Mouse (Mus musculus): ENCODE data around the gene Orm3.
A peak's percentile ranks its signal among the peaks of the same experiment; 100 is the strongest.
"Not testable (repeated sequence)": the region's sequence is repeated elsewhere in the genome, so short reads cannot be mapped to it uniquely, and the experiment has no call there.

Gene Orm3

GRCm38 (mm10) chr4:63355877-63356665 is at the start of gene Orm3:
Orm3 (plus strand) TSS chr4:63356162.
- no peak for DNase-seq (ENCODE audit: low read depth, low spot score)

DNA sequence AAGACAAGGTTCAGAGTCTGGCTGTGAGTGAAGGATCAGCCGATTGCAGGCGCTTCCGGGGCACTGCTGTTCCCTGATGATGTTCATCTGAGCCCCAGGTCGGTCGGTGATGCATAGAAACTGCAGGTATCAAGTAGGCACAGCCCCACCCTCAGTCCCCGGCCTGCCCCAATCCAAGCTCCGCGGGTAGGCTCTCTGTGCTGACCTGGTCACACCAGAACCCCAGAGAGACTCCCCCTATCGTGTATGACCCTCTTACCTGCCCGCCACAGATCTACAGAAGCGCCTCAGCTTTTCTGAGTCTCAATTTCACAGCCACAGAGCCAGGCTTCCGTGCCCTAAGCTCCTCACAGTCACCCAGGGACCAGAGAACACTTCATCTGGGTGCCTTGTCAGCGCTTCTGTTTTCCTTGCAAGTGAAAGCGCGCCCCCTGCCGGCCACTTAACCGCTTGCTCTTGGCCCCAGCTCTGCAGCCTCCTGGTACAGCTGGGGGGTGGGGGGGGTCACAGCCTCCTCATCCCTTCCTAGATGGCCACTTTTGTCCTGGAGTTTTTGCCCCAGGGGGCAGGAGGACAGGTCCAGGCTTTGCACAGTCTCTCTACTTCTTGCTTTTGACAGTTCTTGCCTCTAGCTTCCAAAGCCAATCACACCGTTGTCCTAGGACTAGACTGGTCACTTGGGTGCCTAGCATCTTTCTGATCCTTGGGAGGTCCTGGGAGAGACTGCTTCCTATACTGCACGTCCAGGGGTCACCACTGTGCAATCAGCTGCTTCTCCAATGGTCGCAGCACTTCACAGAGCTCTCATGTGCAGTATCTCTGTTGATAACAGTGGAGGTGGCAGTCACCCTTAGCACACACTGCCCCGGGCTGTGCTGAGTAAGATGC is 48.5 kb upstream of the Orm3 start:
- DNase-seq (ENCODE audit: low read depth, low spot score): peak; percentile 35

DNA sequence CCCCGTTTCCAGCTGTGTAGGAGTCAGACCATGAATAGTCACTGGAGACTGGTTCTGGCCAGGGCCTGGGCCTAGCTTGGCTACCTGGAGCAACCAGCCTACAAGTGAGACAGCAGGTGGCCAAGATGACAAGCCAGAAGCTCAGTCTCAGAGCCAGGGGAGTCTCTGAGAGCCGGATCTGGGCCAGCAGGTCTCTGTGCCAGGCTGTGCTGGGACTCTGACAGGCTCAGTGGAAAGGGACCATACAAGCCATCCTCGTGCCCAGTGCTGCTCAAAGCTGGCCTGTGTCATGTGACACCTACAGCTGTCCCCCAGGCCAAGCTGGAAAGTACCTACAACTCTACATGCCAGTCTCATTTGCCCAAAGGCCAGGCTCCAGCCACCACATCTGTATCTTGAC is 47.6 kb upstream of the Orm3 start:
- DNase-seq (ENCODE audit: low read depth, low spot score): no peak

GRCm38 (mm10) chr4:63310247-63310855 is 45.6 kb upstream of the Orm3 start:
- DNase-seq (ENCODE audit: low read depth, low spot score): no peak

DNA sequence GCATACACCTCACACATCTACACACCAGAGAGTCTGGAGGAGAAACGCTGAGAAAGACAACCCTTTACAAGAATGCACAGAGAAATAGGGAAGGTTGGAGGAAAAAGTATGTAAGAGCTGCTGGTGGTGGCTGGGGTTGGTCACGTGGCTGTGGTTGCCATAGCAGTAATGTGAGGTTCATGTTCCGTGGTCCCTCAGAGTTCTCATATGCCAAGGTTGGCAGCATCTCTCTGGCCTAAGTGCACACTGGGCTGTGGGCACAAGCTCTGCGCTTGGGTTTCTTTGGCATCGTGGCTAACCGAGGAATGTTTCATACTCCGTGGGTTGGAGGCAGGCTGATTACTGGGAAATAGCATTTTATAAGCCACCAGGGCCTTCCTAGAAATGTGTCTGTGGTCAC is 44.5 kb upstream of the Orm3 start:
- DNase-seq (ENCODE audit: low read depth, low spot score): no peak

DNA sequence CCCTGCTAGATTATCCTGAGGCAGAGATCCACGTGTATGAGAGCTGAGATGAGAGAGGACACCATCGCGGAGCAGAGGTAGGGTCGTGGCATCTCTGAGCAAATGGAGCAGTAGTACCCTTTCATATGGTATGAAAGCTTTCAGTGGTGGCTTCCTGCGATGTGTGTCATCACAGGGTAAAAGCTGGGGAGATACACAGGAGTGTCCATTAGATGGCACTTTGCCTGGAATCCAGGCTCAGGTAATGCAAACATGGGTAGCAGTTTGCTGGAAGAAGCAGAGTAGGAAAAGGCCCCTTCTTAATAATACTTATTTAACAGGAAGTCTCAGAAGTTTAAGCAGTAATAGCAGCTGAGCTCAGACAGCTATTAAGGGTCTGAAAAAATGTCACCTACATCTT is 41.9 kb upstream of the Orm3 start:
- DNase-seq (ENCODE audit: low read depth, low spot score): no peak

- no peak for DNase-seq (ENCODE audit: low read depth, low spot score)
Observed at GRCm38 (mm10) chr4:63316076-63316746, 39.8 kb upstream of the Orm3 start.

DNA sequence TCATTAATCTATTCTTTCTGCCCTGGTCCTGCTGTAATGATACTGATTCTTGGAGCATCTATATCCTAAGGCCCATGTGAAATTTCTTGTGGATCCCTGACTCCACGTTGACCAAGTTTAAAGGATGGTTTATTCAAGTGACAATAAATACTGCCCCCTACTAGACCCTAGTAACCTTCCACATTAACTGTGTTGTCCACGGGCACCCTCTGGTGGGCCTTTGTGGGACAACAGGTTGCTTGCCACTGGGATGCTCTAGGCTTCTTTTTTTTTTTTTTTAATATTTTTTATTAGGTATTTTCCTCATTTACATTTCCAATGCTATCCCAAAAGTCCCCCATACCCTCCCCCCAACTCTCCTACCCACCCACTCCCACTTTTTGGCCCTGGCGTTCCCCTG is 36.4 kb upstream of the Orm3 start:
- DNase-seq (ENCODE audit: low read depth, low spot score): not testable (repeated sequence)

- no peak for DNase-seq (ENCODE audit: low read depth, low spot score)
Observed at GRCm38 (mm10) chr4:63323275-63323815, 32.6 kb upstream of the Orm3 start.

DNA sequence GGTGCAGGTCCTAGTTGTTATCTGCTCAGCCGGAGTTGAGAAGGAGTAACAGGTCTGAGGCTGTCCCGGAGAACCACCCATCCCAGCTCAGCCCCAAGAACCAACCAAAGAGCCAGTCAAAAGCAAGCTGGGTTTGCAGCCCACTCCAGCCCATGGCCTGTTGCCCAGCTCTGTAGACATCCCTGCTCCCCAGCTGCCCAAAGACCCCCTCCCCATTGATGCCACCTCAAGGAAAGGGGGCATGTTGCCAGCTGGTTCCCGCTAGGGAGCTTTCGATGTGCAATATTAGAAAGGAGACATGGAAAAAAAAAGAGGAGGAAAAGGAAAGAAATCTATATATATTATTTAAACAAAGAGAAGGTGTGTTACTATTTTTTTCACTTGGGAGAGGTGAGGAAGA is 22.6 kb upstream of the Orm3 start:
- no peak for DNase-seq (ENCODE audit: low read depth, low spot score)

DNA sequence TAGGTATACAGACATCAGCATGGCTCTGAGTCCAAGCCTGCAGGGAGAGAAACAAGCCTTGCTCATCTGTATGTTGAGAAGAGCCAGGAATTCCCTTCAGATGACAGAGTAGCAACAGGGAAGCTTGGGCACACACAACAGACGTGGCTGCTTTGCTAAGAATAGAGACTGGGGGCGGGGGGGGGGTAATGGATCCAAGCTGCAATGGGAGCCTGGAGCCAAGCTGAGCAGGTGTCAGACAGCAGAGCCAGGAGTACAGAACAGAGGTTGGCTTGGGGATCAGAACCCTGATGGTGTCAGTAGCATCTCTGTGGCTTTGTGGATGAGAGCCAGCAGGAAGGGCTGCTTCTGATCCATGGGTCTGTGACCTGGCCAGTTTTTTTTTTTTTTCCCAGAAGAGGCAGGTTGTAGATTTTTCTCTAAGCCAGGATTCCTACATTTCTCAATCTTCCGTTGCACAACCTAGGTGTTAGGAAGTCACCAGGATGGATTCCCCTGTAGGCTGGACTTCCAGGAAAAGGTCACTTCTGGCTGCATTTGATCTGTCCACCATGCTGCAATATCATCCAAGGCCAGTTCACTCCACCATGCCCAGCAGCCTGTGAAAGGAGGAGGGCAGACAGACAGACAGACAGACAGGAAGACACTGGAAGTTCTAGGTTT is 17.4 kb upstream of the Orm3 start:
- no peak for DNase-seq (ENCODE audit: low read depth, low spot score)

DNA sequence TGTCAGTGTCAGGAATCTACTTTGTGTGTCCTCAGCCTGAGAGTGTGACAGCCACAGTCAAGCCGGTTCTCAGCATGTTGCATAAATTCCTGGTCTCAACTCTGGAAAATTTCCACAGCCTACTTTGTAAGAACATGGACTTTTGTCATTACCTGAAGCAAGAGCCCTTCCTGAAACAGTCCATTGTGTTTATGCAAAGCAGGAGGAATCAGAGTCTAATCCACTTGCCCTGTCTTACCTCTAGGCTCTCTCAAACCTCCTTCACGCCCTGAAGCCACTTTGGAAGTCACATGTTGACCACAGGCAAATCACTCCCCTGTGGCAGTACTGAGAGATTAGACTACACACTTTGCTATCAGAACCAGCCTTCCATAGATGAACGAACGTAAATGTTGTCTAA is 13.5 kb upstream of the Orm3 start:
- DNase-seq (ENCODE audit: low read depth, low spot score): no peak

DNA sequence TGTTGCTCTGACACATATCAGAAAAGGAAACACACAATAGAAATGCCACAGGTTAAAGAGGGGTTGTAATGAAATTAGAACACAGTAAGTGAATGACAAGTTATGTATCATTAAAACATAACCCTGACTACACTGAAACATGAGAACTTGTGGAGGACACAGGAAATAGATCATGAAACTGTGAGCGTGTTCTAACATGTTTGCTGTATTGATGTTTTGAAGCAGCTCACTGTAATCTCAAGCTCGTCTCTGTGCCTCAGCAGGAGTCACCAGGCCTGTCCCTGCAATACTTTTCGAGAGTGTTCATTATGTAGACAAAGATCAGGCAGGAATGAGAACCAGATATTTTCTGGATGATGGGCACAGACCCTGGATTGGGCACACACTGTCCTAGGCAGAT is 12.4 kb upstream of the Orm3 start:
- DNase-seq (ENCODE audit: low read depth, low spot score): no peak

- no peak for DNase-seq (ENCODE audit: low read depth, low spot score)
Observed at GRCm38 (mm10) chr4:63344295-63344694, 11.7 kb upstream of the Orm3 start, which contains the start of gene Orm1. Orm1 (plus strand) TSS chr4:63344560.

DNA sequence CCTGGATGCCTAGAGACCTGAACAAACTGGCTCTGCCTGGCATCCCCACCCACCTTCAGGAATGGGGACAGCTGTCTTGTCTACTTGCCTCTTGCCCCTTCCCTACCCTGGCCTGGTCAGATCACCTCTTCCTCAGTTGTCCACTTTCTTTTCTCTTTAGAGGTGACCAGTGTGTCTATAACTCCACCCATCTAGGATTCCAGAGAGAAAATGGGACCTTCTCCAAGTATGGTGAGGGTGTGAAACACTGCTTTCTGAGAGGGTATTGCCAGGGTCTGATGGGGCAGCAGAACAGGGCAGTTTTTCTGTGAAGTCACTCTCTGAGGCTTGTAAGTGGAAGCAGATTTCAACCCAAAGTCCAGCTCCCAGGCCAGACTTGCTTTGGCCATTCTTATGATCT is 10.7 kb upstream of the Orm3 start:
- DNase-seq (ENCODE audit: low read depth, low spot score): no peak

DNA sequence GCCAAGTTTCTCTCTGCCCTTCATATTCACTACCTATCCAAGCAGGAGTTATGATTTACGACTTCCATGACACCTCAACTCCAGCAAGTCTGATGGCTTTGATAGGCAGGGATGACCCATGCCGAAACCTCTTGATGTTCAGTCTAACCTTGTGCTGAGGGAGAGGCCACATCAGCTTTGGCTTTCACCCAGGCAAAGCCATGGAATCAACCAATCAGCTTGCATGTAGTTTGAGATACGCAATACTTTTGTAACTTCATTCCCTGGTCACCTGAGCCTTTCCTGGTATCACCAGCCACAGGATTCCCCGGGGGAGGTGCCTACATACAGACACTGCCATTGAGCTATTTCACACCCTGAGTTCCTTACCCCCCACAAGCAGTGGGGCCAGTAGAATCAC is 9.3 kb upstream of the Orm3 start:
- DNase-seq (ENCODE audit: low read depth, low spot score): no peak

GRCm38 (mm10) chr4:63348524-63348923 is 7.4 kb upstream of the Orm3 start:
- DNase-seq (ENCODE audit: low read depth, low spot score): no peak

DNA sequence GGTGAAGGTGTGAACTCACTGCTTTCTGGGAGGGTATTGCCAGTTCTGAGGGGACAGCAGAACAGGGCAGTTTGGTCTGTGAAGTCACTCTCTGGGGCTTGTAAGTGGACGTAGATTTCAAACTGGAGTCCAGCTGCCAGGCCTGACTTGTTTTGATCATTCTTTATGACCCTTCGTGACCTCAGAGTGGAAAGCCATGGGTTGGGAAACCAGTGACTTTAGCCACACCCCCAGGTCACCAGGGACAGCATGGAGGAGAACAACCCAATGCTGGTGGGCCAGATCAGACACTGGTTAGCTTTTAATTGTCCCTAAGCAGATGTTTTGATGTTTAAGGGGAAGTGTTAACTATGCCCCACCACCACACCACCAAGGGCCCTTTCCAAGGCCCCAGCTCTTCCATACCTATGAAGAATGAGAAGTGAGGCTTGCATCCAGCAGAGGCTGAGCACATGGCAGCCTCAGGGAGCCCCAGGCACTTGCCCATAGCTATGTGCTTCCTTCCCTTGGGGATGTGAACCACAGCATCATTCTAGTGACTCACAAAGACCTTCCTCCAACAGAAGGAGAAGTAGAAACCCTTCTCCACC is 1.1 kb downstream of the Orm3 start:
- no peak for DNase-seq (ENCODE audit: low read depth, low spot score)

GRCm38 (mm10) chr4:63359861-63360260 is 3.9 kb downstream of the Orm3 start:
- DNase-seq (ENCODE audit: low read depth, low spot score): no peak

GRCm38 (mm10) chr4:63362150-63362549 is 6.2 kb downstream of the Orm3 start, which contains the start of gene Orm2:
Orm2 (plus strand) TSS chr4:63362449.
- DNase-seq (ENCODE audit: low read depth, low spot score): no peak

- DNase-seq (ENCODE audit: low read depth, low spot score): no peak
Observed at GRCm38 (mm10) chr4:63368577-63368976, 12.6 kb downstream of the Orm3 start.
